Mouse (Mus musculus) midbrain, embryonic 13.5 days (tissue): ENCODE data around the gene Klhl25. TPM values are rescaled to one million over a fixed set of nuclear protein-coding genes. Genes with fewer than 3 reads are reported as not detected.
"Not testable (repeated sequence)": the region's sequence is repeated elsewhere in the genome, so short reads cannot be mapped to it uniquely, and the experiment has no call there.

ENCODE experiments used
- ATAC-seq: fragments of 200-750 bp; cut with Nextera tagmentation; 2 replicates; pipeline ENCODE4 v1.8.0; 2017; ENCODE audit warnings: mild to moderate bottlenecking, moderate TSS enrichment, moderate library complexity
- H3K27ac ChIP-seq: fragments of 300-500 bp; sonication (generic); 2 replicates; pipeline ENCODE4 v1.5.1; 2015; ENCODE audit warnings: inconsistent platforms, mild to moderate bottlenecking, moderate library complexity
- H3K27me3 ChIP-seq: fragments of 300-500 bp; sonication (generic); 2 replicates; pipeline ENCODE4 v1.6.1; 2015; ENCODE audit warnings: mild to moderate bottlenecking, inconsistent platforms
- H3K36me3 ChIP-seq: fragments of 300-500 bp; sonication (generic); 2 replicates; pipeline ENCODE4 v1.6.1; 2015; ENCODE audit warnings: mild to moderate bottlenecking, inconsistent platforms
- H3K4me1 ChIP-seq: fragments of 300-500 bp; sonication (generic); replicated peaks from 2 replicates; pipeline ENCODE4 v1.6.1; 2015; ENCODE audit warnings: inconsistent platforms
- H3K4me2 ChIP-seq: fragments of 300-500 bp; sonication (generic); replicated peaks from 2 replicates; pipeline ENCODE4 v1.6.1; 2015; ENCODE audit warnings: moderate library complexity, mild to moderate bottlenecking, inconsistent platforms
- H3K4me3 ChIP-seq: fragments of 300-500 bp; sonication (generic); replicated peaks from 2 replicates; pipeline ENCODE4 v1.5.1; 2015; ENCODE audit warnings: mild to moderate bottlenecking, inconsistent platforms
- H3K9ac ChIP-seq: fragments of 300-500 bp; sonication (generic); replicated peaks from 2 replicates; pipeline ENCODE4 v1.6.1; 2015; ENCODE audit warnings: mild to moderate bottlenecking, inconsistent platforms
- H3K9me3 ChIP-seq: fragments of 300-500 bp; sonication (generic); 2 replicates; pipeline ENCODE4 v1.6.1; 2016; ENCODE audit warnings: mild to moderate bottlenecking, inconsistent platforms
- WGBS: fragments of 180-500 bp; shearing (Covaris S2); methylation state at CpG from one replicate; pipeline ENCODE4 v1.1.7; 2015; 5-methylcytosine and 5-hydroxymethylcytosine counted together
- polyA plus RNA-seq: library from polyadenylated mRNA; unstranded; fragments of >200 nt; fragmentation: Nextera tagmentation; extraction: Ambion mirVana; gene quantifications from 2 replicates; pipeline ENCODE4 v1.2.1, GENCODE M21; 2015

The Klhl25 gene
- polyA plus RNA-seq, 1 experiment from 2014 or later = 25.8 TPM

- H3K9me3 ChIP-seq, H3K27ac ChIP-seq, H3K4me2 ChIP-seq, H3K4me3 ChIP-seq, H3K27me3 ChIP-seq, H3K9ac ChIP-seq, ATAC-seq, H3K4me1 ChIP-seq: not testable (repeated sequence)
- WGBS = 95% methylated on average over 5 of the region's 5 CpGs
- peaks cover 49% of the 10 kb centered on the region for H3K36me3 ChIP-seq
Measured at GRCm38 (mm10) chr7:75863248-75863911, 15.3 kb downstream of the Klhl25 start.

- Histone ChIP-seq H3K9ac (no peak overlapping the region), H3K4me2 (no peak overlapping the region), H3K36me3 (peaks cover 56% of the 10 kb centered on the region), H3K4me1 (0 out of 2 replicates have a peak, but pooled peaks cover 1% of the 10 kb centered on the region), H3K27ac (no peak overlapping the region), H3K4me3 (no peak overlapping the region), H3K27me3 (no peaks in the 10 kb centered on the region), H3K9me3 (no peaks in the 10 kb centered on the region)
- 96% methylated on average over 6 of the region's 6 CpGs for WGBS
- ATAC-seq = no peak
Measured at GRCm38 (mm10) chr7:75865026-75865425, 16.9 kb downstream of the Klhl25 start.

- Histone ChIP-seq H3K36me3 (peaks cover 61% of the 10 kb centered on the region), H3K9ac (no peak overlapping the region), H3K4me2 (no peak overlapping the region), H3K9me3 (no peaks in the 10 kb centered on the region), H3K27me3 (no peaks in the 10 kb centered on the region), H3K4me1 (no peaks in the 10 kb centered on the region), H3K4me3 (no peak overlapping the region), H3K27ac (no peak overlapping the region)
- WGBS = 97% methylated on average over 13 of the region's 13 CpGs
- ATAC-seq = no peak
Measured at GRCm38 (mm10) chr7:75866557-75866956, 18.4 kb downstream of the Klhl25 start.

- Histone ChIP-seq H3K4me3 (no peak overlapping the region), H3K9me3 (no peaks in the 10 kb centered on the region), H3K4me2 (no peak overlapping the region), H3K4me1 (no peaks in the 10 kb centered on the region), H3K27me3 (no peaks in the 10 kb centered on the region), H3K36me3 (peaks cover 78% of the 10 kb centered on the region), H3K9ac (no peak overlapping the region), H3K27ac (no peak overlapping the region)
- no peak for ATAC-seq
- WGBS = 89% methylated on average over 2 of the region's 2 CpGs
Measured at GRCm38 (mm10) chr7:75868687-75869086, 20.6 kb downstream of the Klhl25 start.

- H3K27me3 ChIP-seq = no peaks in the 10 kb centered on the region
- H3K9ac ChIP-seq = no peak overlapping the region
Measured at GRCm38 (mm10) chr7:75870551-75870950, 22.4 kb downstream of the Klhl25 start.

GRCm38 (mm10) chr7:75872255-75872654 lies 24.1 kb downstream of the Klhl25 start:
- Histone ChIP-seq H3K4me3 (no peak overlapping the region), H3K9ac (no peak overlapping the region), H3K4me1 (no peaks in the 10 kb centered on the region), H3K9me3 (no peaks in the 10 kb centered on the region), H3K27me3 (no peaks in the 10 kb centered on the region), H3K27ac (no peak overlapping the region), H3K36me3 (peaks cover 56% of the 10 kb centered on the region), H3K4me2 (no peak overlapping the region)
- WGBS = 92% methylated on average over 5 of the region's 5 CpGs
- no peak for ATAC-seq

More at GRCm38 (mm10) chr7:75870551-75870950, 22.4 kb downstream of the Klhl25 start:
- Histone ChIP-seq H3K4me3 (no peak overlapping the region), H3K36me3 (peaks cover 73% of the 10 kb centered on the region), H3K4me2 (no peak overlapping the region), H3K4me1 (no peaks in the 10 kb centered on the region), H3K27ac (no peak overlapping the region), H3K9me3 (no peaks in the 10 kb centered on the region)
- ATAC-seq = no peak
- 79% methylated on average over 9 of the region's 9 CpGs for WGBS

GRCm38 (mm10) chr7:75872697-75873096 lies 24.6 kb downstream of the Klhl25 start:
- Histone ChIP-seq H3K4me3 (no peak overlapping the region), H3K27ac (no peak overlapping the region), H3K27me3 (no peaks in the 10 kb centered on the region), H3K9me3 (no peaks in the 10 kb centered on the region), H3K4me1 (no peaks in the 10 kb centered on the region), H3K4me2 (no peak overlapping the region), H3K9ac (no peak overlapping the region), H3K36me3 (peaks cover 52% of the 10 kb centered on the region)
- 94% methylated on average over 8 of the region's 8 CpGs for WGBS
- no peak for ATAC-seq

GRCm38 (mm10) chr7:75873216-75873615 lies 25.1 kb downstream of the Klhl25 start:
- Histone ChIP-seq H3K36me3 (peaks cover 49% of the 10 kb centered on the region), H3K4me1 (no peaks in the 10 kb centered on the region), H3K4me2 (no peak overlapping the region), H3K27ac (no peak overlapping the region), H3K4me3 (no peak overlapping the region), H3K9ac (no peak overlapping the region), H3K27me3 (no peaks in the 10 kb centered on the region), H3K9me3 (no peaks in the 10 kb centered on the region)
- no peak for ATAC-seq
- 91% methylated on average over 3 of the region's 3 CpGs for WGBS

- no peak overlapping the region for H3K27ac ChIP-seq
- H3K27me3 ChIP-seq = no peaks in the 10 kb centered on the region
- no peaks in the 10 kb centered on the region for H3K4me1 ChIP-seq
- ATAC-seq = no peak
- H3K4me3 ChIP-seq = no peak overlapping the region
- no peaks in the 10 kb centered on the region for H3K9me3 ChIP-seq
- H3K4me2 ChIP-seq = no peak overlapping the region
- 93% methylated on average over 7 of the region's 7 CpGs for WGBS
- H3K9ac ChIP-seq = no peak overlapping the region
- H3K36me3 ChIP-seq = peaks cover 46% of the 10 kb centered on the region
Measured at GRCm38 (mm10) chr7:75873746-75874145, 25.6 kb downstream of the Klhl25 start.

GRCm38 (mm10) chr7:75879436-75879835 lies 31.3 kb downstream of the Klhl25 start:
- 83% methylated on average over 2 of the region's 2 CpGs for WGBS
- ATAC-seq, H3K4me2 ChIP-seq, H3K36me3 ChIP-seq, H3K27ac ChIP-seq, H3K9me3 ChIP-seq, H3K27me3 ChIP-seq, H3K4me3 ChIP-seq, H3K9ac ChIP-seq, H3K4me1 ChIP-seq: not testable (repeated sequence)

GRCm38 (mm10) chr7:75880236-75880635 lies 32.1 kb downstream of the Klhl25 start:
- Histone ChIP-seq H3K9me3 (no peaks in the 10 kb centered on the region), H3K4me2 (peak overlapping the region; percentile 35), H3K36me3 (no peaks in the 10 kb centered on the region), H3K27ac (no peak overlapping the region), H3K27me3 (no peaks in the 10 kb centered on the region), H3K9ac (no peak overlapping the region), H3K4me3 (no peak overlapping the region), H3K4me1 (peaks cover 5% of the 10 kb centered on the region)
- peak; percentile 51; the same call in 1 of the 2 replicates for ATAC-seq
- WGBS = 77% methylated on average over 8 of the region's 8 CpGs

- Histone ChIP-seq H3K4me2 (peak overlapping the region; percentile 35), H3K9ac (no peak overlapping the region), H3K27ac (no peak overlapping the region), H3K27me3 (no peaks in the 10 kb centered on the region), H3K36me3 (no peaks in the 10 kb centered on the region), H3K4me3 (no peak overlapping the region), H3K9me3 (no peaks in the 10 kb centered on the region), H3K4me1 (peaks cover 5% of the 10 kb centered on the region)
- ATAC-seq = peak; percentile 93
- 5% methylated on average over 8 of the region's 8 CpGs for WGBS
Measured at GRCm38 (mm10) chr7:75880650-75881049, 32.5 kb downstream of the Klhl25 start.

- Histone ChIP-seq H3K9me3 (no peaks in the 10 kb centered on the region), H3K27me3 (no peaks in the 10 kb centered on the region), H3K4me3 (no peak overlapping the region), H3K27ac (no peak overlapping the region), H3K36me3 (no peaks in the 10 kb centered on the region), H3K4me1 (peaks cover 5% of the 10 kb centered on the region), H3K4me2 (no peak overlapping the region), H3K9ac (no peak overlapping the region)
- ATAC-seq = no peak
- 72% methylated on average over 6 of the region's 6 CpGs for WGBS
Measured at GRCm38 (mm10) chr7:75881376-75881775, 33.3 kb downstream of the Klhl25 start.
